Mouse (Mus musculus): ENCODE results near the gene Ndufb10. TPM values are rescaled to one million over a fixed set of nuclear protein-coding genes. Genes with fewer than 3 reads are reported as not detected.

The Ndufb10 gene
- polyA plus RNA-seq (2016; fragmentation: Nextera tagmentation; extraction: Ambion mirVana), result 351 and 363 TPM in 2 replicates

DNA sequence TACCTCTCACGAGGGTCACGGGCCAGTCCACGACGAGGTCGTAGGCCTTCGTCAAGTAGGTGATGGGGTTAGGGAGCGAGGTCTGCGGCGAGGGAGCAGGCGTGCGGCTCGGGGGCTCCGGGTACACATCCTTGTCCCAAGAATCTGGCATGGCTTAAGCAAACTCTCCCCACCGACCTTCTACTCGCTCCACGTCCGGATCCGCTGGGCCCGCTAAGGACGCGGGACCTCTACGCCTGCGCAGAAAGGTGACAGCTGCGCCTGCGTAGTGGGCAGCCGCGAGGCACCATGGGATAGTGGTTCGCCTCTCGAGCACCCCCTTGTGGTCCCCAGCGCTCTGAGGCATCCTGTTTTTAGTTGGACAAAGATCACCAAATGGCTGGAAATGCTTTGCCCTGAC, at the start of gene Ndufb10:
Gene Ndufb10, minus strand, starts transcription at position 295 of the 400 bp plus-strand sequence.
- under 1% methylated on average over 30 of the region's 30 CpGs for WGBS
- peak; percentile 82 for ATAC-seq (ENCODE audit: insufficient number of reproducible peaks, low FRiP score)
- Histone ChIP-seq H3K4me2 (peak within 1 kb of the TSS; percentile 84), H3K4me3 (peak within 1 kb of the TSS; percentile 79), H3K27me3 (replicated peaks) (peaks cover 10% of the 10 kb centered on the region; the same call in 1 of the 2 replicates), H3K27ac (ENCODE audit: poor library complexity, severe bottlenecking) (peak within 1 kb of the TSS; percentile 91), H3K9me3 (replicated peaks) (no peaks in the 10 kb centered on the region), H3K36me3 (peaks cover 17% of the 10 kb centered on the region), H3K4me1 (replicated peaks) (peaks cover 25% of the 10 kb centered on the region), H3K9ac (peak within 1 kb of the TSS; percentile 93)

DNA sequence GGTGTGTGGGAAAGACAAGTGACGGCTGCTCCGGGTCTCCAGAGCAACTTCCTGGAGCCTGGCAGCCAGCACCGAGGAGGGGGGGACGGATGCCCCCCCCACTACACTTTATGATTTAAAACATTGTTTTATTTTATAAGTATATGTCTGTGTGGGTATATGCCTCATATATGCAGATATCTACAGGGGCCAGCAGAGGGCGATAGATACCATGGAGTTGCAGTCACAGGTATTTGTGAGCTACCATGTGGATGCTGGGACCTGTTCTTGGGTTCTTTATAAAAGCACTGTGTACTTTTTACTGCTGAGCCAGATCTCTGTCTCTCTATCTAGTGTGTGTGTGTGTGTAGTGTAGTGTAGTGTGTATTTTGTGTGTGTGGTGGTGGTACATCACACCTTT, 49.0 kb upstream of the Ndufb10 start:
- Histone ChIP-seq H3K4me3 (no peak overlapping the region), H3K27ac (ENCODE audit: poor library complexity, severe bottlenecking) (no peak overlapping the region), H3K9ac (no peak overlapping the region), H3K27me3 (replicated peaks) (peaks cover 12% of the 10 kb centered on the region; the same call in 1 of the 2 replicates), H3K9me3 (replicated peaks) (0 out of 2 replicates have a peak, but pooled peaks cover 8% of the 10 kb centered on the region), H3K4me2 (no peak overlapping the region), H3K36me3 (no peaks in the 10 kb centered on the region), H3K4me1 (replicated peaks) (no peaks in the 10 kb centered on the region; the same call in 1 of the 2 replicates)
- 77% methylated on average over 5 of the region's 5 CpGs for WGBS
- no peak for ATAC-seq (ENCODE audit: insufficient number of reproducible peaks, low FRiP score)

DNA sequence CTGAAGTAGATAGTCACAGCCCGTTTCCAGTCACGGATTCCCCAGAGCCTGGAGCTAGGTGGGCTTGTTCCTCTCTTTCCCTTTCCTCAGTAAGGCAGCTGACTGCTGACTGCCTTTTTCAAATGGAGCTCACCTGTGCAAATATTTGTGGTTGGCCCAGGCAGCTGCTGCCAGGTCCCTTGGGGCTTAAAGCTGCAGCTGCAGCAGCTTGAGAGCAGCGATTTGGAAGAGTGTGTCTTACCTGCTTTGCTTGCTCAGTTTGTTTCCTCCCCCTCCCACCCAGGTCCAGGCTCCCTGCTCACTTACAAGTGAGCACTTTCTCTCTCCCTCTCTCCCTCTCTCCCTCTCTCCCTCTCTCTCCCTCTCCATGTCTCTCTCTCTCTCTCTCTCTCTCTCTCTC, 44.9 kb upstream of the Ndufb10 start:
- H3K27me3 ChIP-seq (replicated peaks), result peaks cover 13% of the 10 kb centered on the region; the same call in 1 of the 2 replicates
- H3K9me3 ChIP-seq (replicated peaks), result 0 out of 2 replicates have a peak, but pooled peaks cover 8% of the 10 kb centered on the region
- H3K27ac ChIP-seq (ENCODE audit: poor library complexity, severe bottlenecking), result no peak overlapping the region
- no peak for ATAC-seq (ENCODE audit: insufficient number of reproducible peaks, low FRiP score)
- no peak overlapping the region for H3K4me2 ChIP-seq
- WGBS, result 39% methylated on average over 3 of the region's 3 CpGs
- peaks cover 20% of the 10 kb centered on the region for H3K4me1 ChIP-seq (replicated peaks)
- no peak overlapping the region for H3K9ac ChIP-seq
- no peak overlapping the region for H3K4me3 ChIP-seq
- H3K36me3 ChIP-seq, result no peaks in the 10 kb centered on the region

DNA sequence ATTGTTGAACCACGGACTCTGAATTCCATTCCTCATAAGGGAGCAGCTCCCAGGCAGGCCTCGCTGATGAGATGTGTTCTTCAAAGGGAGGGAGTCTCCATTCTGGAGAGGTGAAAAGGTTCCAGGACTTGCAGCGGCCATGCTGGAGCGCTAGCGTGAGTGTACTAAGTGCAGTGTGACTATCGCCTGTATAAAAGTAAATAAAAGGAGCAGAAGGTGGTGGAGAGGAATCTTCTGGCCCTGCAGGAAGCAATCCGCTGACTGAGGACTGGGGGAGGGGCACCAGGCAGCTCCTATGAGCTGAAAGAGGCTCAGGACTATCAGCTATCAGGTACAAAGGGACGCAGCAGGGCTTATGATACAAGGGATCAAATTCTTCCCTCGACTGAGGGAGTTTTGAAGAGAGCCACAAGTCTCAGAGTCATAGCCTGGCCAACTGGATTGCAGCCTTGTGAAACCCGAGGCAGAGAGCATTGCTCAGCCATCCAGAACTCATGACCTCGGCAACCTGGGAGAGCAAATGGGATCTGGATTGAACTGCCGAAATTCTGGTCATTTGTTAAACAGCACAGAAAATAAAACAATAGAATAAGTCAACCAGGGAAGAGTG, 42.1 kb upstream of the Ndufb10 start:
- no peak overlapping the region for H3K4me3 ChIP-seq
- H3K27ac ChIP-seq (ENCODE audit: poor library complexity, severe bottlenecking), result no peak overlapping the region
- no peak overlapping the region for H3K4me2 ChIP-seq
- H3K9ac ChIP-seq, result no peak overlapping the region
- H3K9me3 ChIP-seq (replicated peaks), result no peaks in the 10 kb centered on the region
- 24% methylated on average over 12 of the region's 12 CpGs for WGBS
- no peak for ATAC-seq (ENCODE audit: insufficient number of reproducible peaks, low FRiP score)
- peaks cover 32% of the 10 kb centered on the region for H3K4me1 ChIP-seq (replicated peaks)
- H3K27me3 ChIP-seq (replicated peaks), result peaks cover 13% of the 10 kb centered on the region; the same call in 1 of the 2 replicates
- no peaks in the 10 kb centered on the region for H3K36me3 ChIP-seq

DNA sequence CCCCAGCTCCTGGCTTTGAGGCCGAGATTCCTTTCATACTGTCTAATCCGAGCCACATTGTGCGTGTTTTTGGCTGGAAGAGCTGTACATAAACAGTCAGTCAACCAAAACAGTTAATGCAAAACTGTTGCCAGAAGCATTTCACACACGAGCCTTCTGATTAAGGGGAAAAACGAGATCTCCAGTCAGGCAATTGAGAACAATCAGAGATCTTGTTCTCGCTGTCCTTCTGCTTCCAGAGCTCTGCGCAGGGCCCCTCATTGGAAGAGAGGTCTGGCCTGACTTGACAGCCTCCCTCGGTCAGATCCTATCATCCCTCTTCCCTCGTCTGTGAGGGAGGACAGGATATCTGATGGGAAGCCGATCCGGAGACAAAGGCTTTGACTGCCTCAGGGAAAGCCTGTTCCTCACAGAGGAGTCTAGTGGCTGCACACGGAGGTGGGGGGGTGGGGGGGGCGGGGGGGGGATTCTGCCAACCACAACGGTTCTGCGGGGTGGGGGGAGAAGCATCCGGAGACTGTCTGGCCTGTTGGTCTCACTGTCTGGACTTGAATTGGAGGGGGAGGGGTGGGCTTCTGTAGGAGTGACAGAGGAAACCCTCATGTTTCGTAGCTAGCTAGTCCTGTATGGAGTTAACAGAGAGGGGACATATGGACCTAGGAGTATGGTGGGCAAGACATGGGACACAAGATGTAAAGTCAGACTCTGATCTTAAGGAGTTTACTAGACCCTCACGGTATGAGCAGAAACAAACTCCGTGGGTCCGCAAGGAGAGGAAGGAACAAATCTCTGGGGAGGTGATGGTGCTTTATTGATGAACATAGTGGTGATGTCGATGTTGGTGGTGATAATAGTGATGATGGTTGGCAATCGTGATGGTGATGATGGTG, 41.0 kb upstream of the Ndufb10 start:
- peaks cover 13% of the 10 kb centered on the region; the same call in 1 of the 2 replicates for H3K27me3 ChIP-seq (replicated peaks)

DNA sequence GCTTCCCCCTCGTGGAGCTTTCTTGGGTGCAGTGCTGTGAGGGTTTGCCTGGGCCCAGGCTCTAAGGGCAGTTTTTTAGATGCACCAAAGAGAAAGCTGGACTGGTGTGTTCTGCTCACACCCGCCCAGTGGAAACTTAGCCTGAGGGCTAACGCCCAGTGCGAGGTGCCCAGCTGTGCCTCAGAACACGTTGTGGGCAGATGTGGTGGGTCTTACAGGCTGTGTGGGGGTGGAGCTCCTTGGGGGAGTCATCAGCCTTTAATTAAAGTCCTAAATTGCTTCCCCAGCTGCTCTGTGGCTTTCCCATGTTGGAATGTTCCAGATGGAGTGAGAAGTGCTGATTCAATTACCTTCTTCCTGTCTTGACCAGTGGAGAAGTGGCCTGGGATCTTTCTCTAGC, 36.8 kb upstream of the Ndufb10 start:
- Histone ChIP-seq H3K9me3 (replicated peaks) (no peaks in the 10 kb centered on the region), H3K36me3 (no peaks in the 10 kb centered on the region), H3K4me3 (no peak overlapping the region), H3K27me3 (replicated peaks) (peaks cover 9% of the 10 kb centered on the region), H3K4me2 (no peak overlapping the region), H3K27ac (ENCODE audit: poor library complexity, severe bottlenecking) (no peak overlapping the region), H3K9ac (no peak overlapping the region), H3K4me1 (replicated peaks) (peaks cover 27% of the 10 kb centered on the region)
- ATAC-seq (ENCODE audit: insufficient number of reproducible peaks, low FRiP score), result no peak
- 66% methylated on average over 5 of the region's 5 CpGs for WGBS

More for the DNA sequence above, 41.0 kb upstream of the Ndufb10 start:
- WGBS, result 35% methylated on average over 21 of the region's 22 CpGs
- no peak overlapping the region for H3K27ac ChIP-seq (ENCODE audit: poor library complexity, severe bottlenecking)
- H3K9me3 ChIP-seq (replicated peaks), result no peaks in the 10 kb centered on the region
- H3K4me1 ChIP-seq (replicated peaks), result peaks cover 32% of the 10 kb centered on the region
- no peak overlapping the region for H3K9ac ChIP-seq
- no peaks in the 10 kb centered on the region for H3K36me3 ChIP-seq
- no peak overlapping the region for H3K4me3 ChIP-seq
- H3K4me2 ChIP-seq, result peak overlapping the region; percentile 45
- ATAC-seq (ENCODE audit: insufficient number of reproducible peaks, low FRiP score), result no peak

DNA sequence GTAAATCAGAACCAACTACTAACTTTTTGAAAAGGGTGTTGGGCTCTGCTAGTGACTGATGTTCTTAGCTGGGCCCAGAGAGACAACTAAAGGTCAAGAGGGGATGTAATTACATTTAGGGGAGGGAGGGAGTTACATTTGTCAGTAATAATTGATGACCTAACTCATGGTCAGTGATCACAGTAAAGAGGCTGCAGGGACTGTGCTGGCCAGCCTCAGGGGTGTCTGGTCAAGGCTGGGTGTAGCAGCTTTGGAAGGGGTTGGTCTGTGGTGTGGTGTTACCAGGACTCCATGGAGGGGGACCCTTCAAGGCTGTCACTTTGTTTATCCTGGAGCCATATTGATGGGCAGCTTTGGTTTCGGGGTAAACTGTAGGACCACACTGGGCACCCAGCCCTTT, 33.1 kb upstream of the Ndufb10 start:
- peaks cover 46% of the 10 kb centered on the region for H3K27me3 ChIP-seq (replicated peaks)

DNA sequence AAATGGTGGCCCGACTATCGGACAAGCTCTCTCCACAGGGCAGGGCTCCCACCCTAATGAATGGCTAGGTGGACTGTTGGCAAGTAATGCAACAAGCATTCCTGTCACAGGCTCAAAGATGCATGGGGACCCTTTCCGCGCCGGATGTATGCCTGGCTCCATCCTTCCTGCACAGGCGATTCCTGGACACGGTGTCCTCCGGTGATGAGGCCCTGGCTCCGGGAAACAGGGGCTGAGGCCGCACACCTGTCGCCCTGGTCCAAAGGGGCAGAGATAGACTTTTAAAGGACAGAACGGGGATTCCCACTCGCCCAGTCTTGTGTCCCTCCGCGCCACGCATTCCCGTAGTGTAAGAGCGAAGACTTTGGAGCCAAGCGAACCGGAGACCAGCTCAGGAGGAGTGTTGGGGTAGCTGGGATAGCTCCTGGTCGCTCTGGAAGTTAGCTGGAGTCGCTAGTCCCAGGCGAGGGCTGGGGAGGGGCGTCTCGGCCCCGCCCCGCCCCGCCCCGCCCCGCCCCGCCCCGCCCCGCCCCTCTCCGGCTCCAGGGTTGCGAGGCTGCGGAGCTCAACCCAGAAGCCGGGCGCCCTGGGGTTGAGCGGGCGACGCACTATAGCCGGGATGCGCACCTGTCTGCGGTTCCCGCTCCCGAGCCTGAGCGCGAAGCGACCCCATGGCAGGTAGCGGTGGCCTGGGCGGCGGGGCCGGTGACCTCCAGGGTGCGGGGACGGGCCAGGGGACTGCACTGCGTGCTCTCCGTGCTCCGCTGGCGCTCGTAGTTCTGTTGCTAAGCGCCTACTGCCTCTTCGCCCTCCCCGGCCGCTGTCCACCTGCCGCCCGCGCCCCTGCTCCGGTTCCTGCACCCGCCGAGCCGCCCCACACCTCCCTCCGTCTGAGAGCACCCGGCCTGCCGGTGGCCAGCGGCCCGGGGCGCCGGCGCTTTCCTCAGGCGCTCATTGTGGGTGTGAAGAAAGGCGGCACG, 28.4 kb upstream of the Ndufb10 start, which contains the start of gene Hs3st6:
Gene Hs3st6, plus strand, starts transcription at position 574 of the 980 bp plus-strand sequence.
- H3K4me2 ChIP-seq, result peak within 1 kb of the TSS; percentile 97
- H3K36me3 ChIP-seq, result no peaks in the 10 kb centered on the region
- no peak within 1 kb of the TSS for H3K27ac ChIP-seq (ENCODE audit: poor library complexity, severe bottlenecking)
- peak; percentile 78 for ATAC-seq (ENCODE audit: insufficient number of reproducible peaks, low FRiP score)
- H3K4me3 ChIP-seq, result peak within 1 kb of the TSS; percentile 59
- H3K4me1 ChIP-seq (replicated peaks), result peaks cover 15% of the 10 kb centered on the region
- H3K9me3 ChIP-seq (replicated peaks), result no peaks in the 10 kb centered on the region
- WGBS, result 1% methylated on average over 62 of the region's 82 CpGs
- peaks cover 79% of the 10 kb centered on the region for H3K27me3 ChIP-seq (replicated peaks)
- peak within 1 kb of the TSS; percentile 67 for H3K9ac ChIP-seq

More for the DNA sequence above, 33.1 kb upstream of the Ndufb10 start:
- Histone ChIP-seq H3K4me2 (no peak overlapping the region), H3K4me3 (no peak overlapping the region), H3K4me1 (replicated peaks) (peaks cover 16% of the 10 kb centered on the region), H3K36me3 (no peaks in the 10 kb centered on the region), H3K9ac (no peak overlapping the region), H3K27ac (ENCODE audit: poor library complexity, severe bottlenecking) (no peak overlapping the region), H3K9me3 (replicated peaks) (no peaks in the 10 kb centered on the region)
- 71% methylated on average over 1 of the region's 1 CpGs for WGBS
- ATAC-seq (ENCODE audit: insufficient number of reproducible peaks, low FRiP score), result no peak

DNA sequence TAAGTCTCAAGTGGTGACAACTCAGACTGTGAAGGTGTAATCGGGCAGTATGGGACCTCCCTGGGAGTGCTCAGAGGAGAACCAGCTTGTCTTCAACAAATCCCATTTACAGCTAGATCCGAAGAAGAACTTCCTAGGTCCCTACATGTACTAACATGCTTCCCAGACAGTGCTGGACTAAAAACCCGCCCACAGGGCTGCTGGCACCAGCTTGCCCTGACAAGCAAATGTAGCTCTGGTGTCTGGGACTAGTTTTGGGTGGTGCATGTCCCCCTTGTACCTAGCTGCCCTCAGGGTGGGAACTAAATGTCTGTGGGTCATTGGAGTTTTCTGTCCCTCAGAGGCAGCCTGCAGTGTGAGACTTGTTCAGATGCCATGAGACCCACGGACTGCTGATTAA, 27.2 kb upstream of the Ndufb10 start:
- no peaks in the 10 kb centered on the region for H3K36me3 ChIP-seq
- 7% methylated on average over 4 of the region's 4 CpGs for WGBS
- H3K9ac ChIP-seq, result no peak overlapping the region
- H3K4me2 ChIP-seq, result no peak overlapping the region
- H3K27me3 ChIP-seq (replicated peaks), result peaks cover 85% of the 10 kb centered on the region
- peaks cover 20% of the 10 kb centered on the region for H3K4me1 ChIP-seq (replicated peaks)
- ATAC-seq (ENCODE audit: insufficient number of reproducible peaks, low FRiP score), result no peak
- no peak overlapping the region for H3K27ac ChIP-seq (ENCODE audit: poor library complexity, severe bottlenecking)
- H3K9me3 ChIP-seq (replicated peaks), result no peaks in the 10 kb centered on the region
- H3K4me3 ChIP-seq, result no peak overlapping the region

DNA sequence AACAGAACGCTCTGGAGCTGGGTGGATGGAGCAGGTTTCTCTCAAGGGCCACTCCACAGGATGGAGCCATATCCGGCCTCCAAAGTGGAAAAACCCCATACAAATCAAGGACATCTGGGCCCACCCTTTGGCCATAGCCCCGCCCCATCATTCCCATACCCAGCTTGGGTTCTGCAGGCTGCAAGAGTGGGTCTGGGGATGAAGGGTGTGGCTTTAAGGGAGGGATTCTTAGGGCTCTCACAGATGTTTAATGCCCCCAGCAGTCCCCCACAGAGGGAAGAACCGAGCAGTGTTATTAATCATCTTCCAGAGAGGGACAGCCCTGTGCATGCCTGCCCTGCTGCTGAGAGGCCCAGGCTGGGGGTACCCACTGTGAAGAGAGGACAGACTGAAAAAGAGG, 22.7 kb upstream of the Ndufb10 start:
- peaks cover 5% of the 10 kb centered on the region; the same call in 1 of the 2 replicates for H3K4me1 ChIP-seq (replicated peaks)
- H3K9me3 ChIP-seq (replicated peaks), result no peaks in the 10 kb centered on the region
- H3K36me3 ChIP-seq, result no peaks in the 10 kb centered on the region
- peaks cover 44% of the 10 kb centered on the region for H3K27me3 ChIP-seq (replicated peaks)
- ATAC-seq (ENCODE audit: insufficient number of reproducible peaks, low FRiP score), result no peak
- H3K4me2 ChIP-seq, result no peak overlapping the region
- H3K9ac ChIP-seq, result no peak overlapping the region
- no peak overlapping the region for H3K27ac ChIP-seq (ENCODE audit: poor library complexity, severe bottlenecking)
- no peak overlapping the region for H3K4me3 ChIP-seq
- WGBS, result 39% methylated on average over 4 of the region's 4 CpGs

Measured in heart, embryonic 12.5 days (tissue).